Mouse (Mus musculus): ENCODE results near the gene Gm11757.
"Not testable (repeated sequence)": the region's sequence is repeated elsewhere in the genome, so short reads cannot be mapped to it uniquely, and the experiment has no call there.

DNA sequence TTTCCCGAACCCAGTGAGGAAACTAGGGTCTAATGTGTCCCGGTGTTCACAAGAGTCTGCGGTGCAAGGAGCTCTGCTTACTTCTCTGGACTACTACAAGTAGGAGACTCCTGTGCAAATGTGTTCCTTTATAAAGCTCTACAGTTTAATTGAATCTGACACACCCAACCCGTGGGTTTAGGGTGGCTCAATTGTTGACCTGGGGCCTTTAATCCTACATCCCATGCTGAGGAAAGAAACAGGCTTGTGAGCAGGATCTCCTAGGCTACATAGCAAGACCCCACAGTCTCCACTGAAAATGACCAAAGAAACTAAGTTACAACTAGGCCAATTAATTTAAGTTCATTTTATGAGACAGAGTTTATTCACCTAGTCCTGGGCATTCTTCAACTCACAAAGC lies at the start of gene Gm11757:
- not testable (repeated sequence) for TF ChIP-seq POLR2A (IDR thresholded peaks at IDR 0.05; ENCODE audit: low read depth, low read length); CTCF (IDR thresholded peaks at IDR 0.05; ENCODE audit: extremely low read depth, insufficient read depth, insufficient read length, insufficient replicate concordance)
